Mouse (Mus musculus) C2C12 (cell line): ENCODE data around the gene P2rx1. TPM values are rescaled to one million over a fixed set of nuclear protein-coding genes. Genes with fewer than 3 reads are reported as not detected.
A peak's percentile ranks its signal among the peaks of the same experiment; 100 is the strongest.

Source experiments
- H3K27me3 ChIP-seq: one replicate; pipeline ENCODE4 v1.6.1; 2011; ENCODE audit not compliant: control insufficient read depth, insufficient read depth, insufficient read length
- H3K36me3 ChIP-seq: one replicate; pipeline ENCODE4 v1.6.1; 2011; ENCODE audit not compliant: control insufficient read depth, insufficient read depth
- H3K4me3 ChIP-seq: one replicate; pipeline ENCODE4 v1.5.1; 2011; ENCODE audit warnings: mild to moderate bottlenecking, control low read depth; ENCODE audit not compliant: poor library complexity, insufficient read depth, severe bottlenecking
- H3K79me2 ChIP-seq: one replicate; pipeline ENCODE4 v1.6.1; 2011; ENCODE audit not compliant: control insufficient read depth, insufficient read depth
- H3K79me3 ChIP-seq: one replicate; pipeline ENCODE4 v1.6.1; 2011; ENCODE audit warnings: low read depth, control low read depth
- H3ac ChIP-seq: one replicate; pipeline ENCODE3; 2011; ENCODE audit warnings: low read depth; ENCODE audit not compliant: control insufficient read depth, insufficient read length
- CEBPB ChIP-seq: IDR thresholded peaks from one replicate; pipeline ENCODE4 v1.6.1; 2011; ENCODE audit warnings: low read depth, mild to moderate bottlenecking, control low read depth, moderate library complexity
- CTCF ChIP-seq: IDR thresholded peaks from one replicate; pipeline ENCODE4 v1.5.1; 2011; ENCODE audit not compliant: control insufficient read depth, insufficient read depth, insufficient read length
- FOSL1 ChIP-seq: IDR thresholded peaks from one replicate; pipeline ENCODE4 v1.8.0; 2011; ENCODE audit warnings: mild to moderate bottlenecking, low read length; ENCODE audit not compliant: poor library complexity, insufficient read depth, severe bottlenecking
- MAX ChIP-seq: IDR thresholded peaks from one replicate; pipeline ENCODE4 v1.6.1; 2011; ENCODE audit warnings: mild to moderate bottlenecking, control low read depth
- MYOD1 ChIP-seq: IDR thresholded peaks from one replicate; pipeline ENCODE4 v1.6.1; 2011; ENCODE audit warnings: low read depth; ENCODE audit not compliant: control insufficient read depth, insufficient read length
- MYOG ChIP-seq: IDR thresholded peaks from one replicate; pipeline ENCODE4 v1.6.1; 2011; ENCODE audit not compliant: control insufficient read depth, insufficient read length; ENCODE audit errors: extremely low read depth
- USF1 ChIP-seq: IDR thresholded peaks from one replicate; pipeline ENCODE4 v1.6.1; 2011; ENCODE audit warnings: low read depth, mild to moderate bottlenecking, control low read depth, moderate library complexity
- polyA plus RNA-seq: library from polyadenylated mRNA; unstranded; fragments of >200 nt; fragmentation: generic; extraction: Trizol; gene quantifications from one replicate; pipeline ENCODE4 v1.2.1, GENCODE M21; 2012; ENCODE audit warnings: missing spikeins

Gene P2rx1
- polyA plus RNA-seq, 1 experiment: 0.05 TPM

DNA sequence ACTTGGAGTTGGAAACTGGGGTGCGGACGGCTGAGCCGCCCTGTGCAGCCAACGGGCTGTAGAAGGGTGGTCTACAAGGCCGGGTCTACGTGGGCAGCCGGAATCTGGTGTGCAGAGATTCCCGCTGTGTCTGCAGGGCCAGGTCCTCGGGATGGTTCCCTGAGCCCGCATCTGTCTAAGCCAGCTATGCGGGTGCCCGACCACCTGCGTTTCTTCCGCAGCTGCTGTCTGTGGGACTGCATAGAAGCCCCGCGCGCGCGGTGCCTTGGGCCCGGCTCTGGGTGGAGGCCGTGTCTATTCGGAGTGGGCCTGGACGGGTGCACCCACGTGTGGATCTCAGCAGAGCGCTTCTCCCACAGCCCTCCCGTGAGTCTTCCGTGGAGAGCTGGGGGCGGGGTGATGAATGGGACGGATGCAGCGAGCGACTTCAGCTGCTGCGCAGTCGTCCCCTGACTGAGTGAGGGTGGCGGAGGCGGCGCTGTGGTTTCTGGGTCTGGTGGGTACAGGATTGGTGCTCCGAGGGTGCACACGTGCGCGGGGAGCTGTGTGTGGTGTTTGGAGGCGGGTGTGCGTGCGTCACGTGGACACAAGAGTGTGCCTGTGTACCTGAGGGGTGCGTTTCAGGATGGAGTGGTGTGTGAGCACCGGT is 20.4 kb downstream of the P2rx1 start:
- peaks cover 16% of the 10 kb centered on the region for H3K79me2 ChIP-seq
- H3K4me3 ChIP-seq: peak overlapping the region; percentile 49
- peak overlapping the region; percentile 81 for H3ac ChIP-seq
- H3K79me3 ChIP-seq: no peaks in the 10 kb centered on the region
- H3K27me3 ChIP-seq: no peaks in the 10 kb centered on the region
- no peaks in the 10 kb centered on the region for H3K36me3 ChIP-seq
- TF ChIP-seq CEBPB: no peak
- TF ChIP-seq USF1: peak; percentile 72
- peak; percentile 88 for TF ChIP-seq MAX
- TF ChIP-seq CTCF: no peak
- TF ChIP-seq MYOG: no peak
- no peak for TF ChIP-seq MYOD1

DNA sequence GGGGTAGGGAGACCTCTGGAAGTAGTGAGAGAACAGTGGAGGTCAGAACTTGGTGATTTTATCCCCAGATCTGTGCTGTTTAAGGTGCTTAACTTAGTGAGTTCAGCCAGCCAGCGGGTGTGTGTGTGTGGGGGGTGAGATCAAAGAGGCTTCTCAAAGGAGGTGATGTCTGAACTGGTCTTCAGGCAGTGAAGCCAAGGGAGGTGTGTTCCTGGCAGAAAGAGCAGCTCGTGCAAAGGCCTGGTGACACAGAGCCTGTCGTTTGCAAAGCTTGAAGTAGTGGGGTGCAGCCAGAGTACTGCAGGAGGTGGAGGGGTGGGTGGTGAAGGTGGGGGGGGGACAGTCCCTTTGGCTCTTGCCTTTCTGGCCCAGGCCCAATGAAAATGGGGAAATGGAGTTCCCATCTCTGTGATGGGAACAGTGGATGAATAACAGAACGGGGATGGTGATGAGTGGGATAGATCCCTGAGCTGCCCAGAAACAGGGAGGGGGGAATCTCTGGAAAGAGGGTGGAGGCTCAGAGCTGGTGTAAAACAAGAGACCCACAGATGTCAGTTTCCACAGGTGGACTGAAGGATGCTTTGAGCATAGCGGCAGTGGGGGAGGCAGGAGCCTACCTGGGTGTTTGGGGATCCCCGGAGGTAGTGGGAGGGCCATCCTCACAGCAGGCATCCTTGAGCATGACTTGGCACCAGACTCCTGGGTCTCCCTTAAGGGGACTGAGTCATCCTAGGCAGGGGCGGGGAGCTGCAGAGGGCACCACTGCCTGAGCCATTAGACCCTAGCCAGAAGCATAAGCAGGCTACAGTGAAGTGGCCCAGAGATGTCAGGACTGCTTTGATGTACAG is 22.3 kb downstream of the P2rx1 start:
- H3K4me3 ChIP-seq: no peak overlapping the region
- peaks cover 16% of the 10 kb centered on the region for H3K79me2 ChIP-seq
- H3K27me3 ChIP-seq: no peaks in the 10 kb centered on the region
- H3K36me3 ChIP-seq: no peaks in the 10 kb centered on the region
- H3K79me3 ChIP-seq: no peaks in the 10 kb centered on the region
- no peak overlapping the region for H3ac ChIP-seq
- TF ChIP-seq MYOD1 (no peak), USF1 (no peak), CEBPB (no peak), FOSL1 (no peak), CTCF (no peak), MAX (no peak), MYOG (no peak)

DNA sequence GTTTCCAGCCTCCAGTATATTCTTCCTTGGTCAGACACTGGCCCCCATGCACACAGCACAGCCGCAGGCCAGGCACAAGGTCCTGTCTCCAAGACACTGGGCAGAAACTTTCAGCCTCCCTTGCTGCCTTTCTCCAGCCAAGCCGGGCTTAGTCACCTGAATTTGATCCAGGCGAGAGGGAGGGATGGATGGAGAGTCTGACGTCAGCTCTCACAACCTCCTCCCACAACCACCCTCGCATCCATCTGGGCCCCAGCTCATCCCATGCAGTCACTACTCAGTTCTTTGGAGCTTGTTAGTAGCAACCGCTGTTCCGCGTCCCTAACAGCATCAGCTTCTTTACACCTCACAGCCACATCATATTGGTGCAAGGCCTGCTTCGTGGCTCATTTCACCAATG is 24.2 kb downstream of the P2rx1 start:
- no peak for TF ChIP-seq FOSL1
- no peak for TF ChIP-seq USF1
- no peak for TF ChIP-seq CEBPB
- no peak for TF ChIP-seq MYOD1
- no peak for TF ChIP-seq MAX
- TF ChIP-seq MYOG: no peak
- no peak for TF ChIP-seq CTCF
- Histone ChIP-seq H3K4me3 (no peak overlapping the region), H3K79me3 (no peaks in the 10 kb centered on the region), H3K79me2 (peaks cover 16% of the 10 kb centered on the region), H3K27me3 (no peaks in the 10 kb centered on the region), H3ac (peak overlapping the region; percentile 28), H3K36me3 (peaks cover 2% of the 10 kb centered on the region)

DNA sequence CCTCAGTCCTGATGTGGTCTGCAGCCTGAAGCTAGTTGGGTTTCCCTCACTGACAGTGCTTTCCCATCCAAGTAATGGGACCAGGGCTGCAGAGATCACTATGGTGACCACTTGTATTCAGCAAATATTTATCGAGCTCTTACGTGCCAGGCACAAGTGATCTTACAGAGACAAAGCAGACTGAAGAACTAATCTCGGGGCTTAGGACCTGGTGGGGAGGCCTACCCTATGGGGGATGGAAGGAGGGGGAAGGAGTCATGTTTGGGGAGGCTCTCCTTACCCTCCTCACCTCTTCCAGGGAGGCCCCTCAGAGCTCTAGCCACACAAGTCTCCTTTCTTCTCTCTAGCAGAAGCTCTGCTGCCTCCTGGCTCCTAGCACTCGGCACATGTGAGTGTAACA is 24.9 kb downstream of the P2rx1 start:
- peaks cover 5% of the 10 kb centered on the region for H3K36me3 ChIP-seq
- no peak overlapping the region for H3K4me3 ChIP-seq
- H3K79me2 ChIP-seq: peaks cover 16% of the 10 kb centered on the region
- no peak overlapping the region for H3ac ChIP-seq
- TF ChIP-seq FOSL1 (no peak), MAX (no peak), CEBPB (no peak), USF1 (no peak), CTCF (no peak), MYOG (no peak), MYOD1 (no peak)
- no peaks in the 10 kb centered on the region for H3K27me3 ChIP-seq
- H3K79me3 ChIP-seq: no peaks in the 10 kb centered on the region

DNA sequence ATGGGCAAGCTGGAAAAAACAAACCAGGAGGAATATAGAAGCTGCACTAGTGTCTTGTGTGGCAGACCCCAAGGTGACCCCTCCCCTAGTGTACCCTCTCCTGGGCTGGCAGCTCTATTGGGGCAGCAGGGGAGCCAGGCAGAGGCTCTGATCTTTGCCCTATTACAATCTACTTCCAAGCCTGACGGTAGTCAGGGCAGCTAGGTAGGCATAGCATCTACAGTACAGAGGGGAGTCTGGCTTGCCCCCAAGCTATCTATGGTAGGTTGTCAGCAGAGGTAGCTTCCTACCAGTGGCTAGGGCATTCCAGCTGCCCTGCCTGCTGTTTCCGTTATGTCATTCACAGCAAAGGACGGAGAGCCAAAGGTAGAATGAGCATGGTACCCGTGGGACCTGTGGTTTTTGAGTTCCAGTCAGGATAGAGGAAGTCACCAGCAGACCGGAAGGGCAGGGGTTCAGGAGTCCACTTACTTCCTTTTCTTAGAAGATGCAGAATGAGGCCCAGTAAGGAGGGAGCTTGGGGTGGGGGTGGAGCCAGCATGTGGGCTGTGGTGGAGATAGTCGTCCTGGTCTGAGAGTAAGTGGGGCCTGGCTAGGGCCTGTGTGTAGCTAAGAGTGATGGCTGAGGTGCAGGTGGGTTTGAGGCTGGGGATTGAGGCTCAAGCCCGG is 25.5 kb downstream of the P2rx1 start:
- TF ChIP-seq CEBPB (no peak), FOSL1 (no peak), MAX (no peak), CTCF (no peak), MYOG (no peak), USF1 (no peak), MYOD1 (no peak)
- Histone ChIP-seq H3K79me3 (no peaks in the 10 kb centered on the region), H3K79me2 (peaks cover 14% of the 10 kb centered on the region), H3ac (no peak overlapping the region), H3K27me3 (no peaks in the 10 kb centered on the region), H3K36me3 (peaks cover 9% of the 10 kb centered on the region), H3K4me3 (no peak overlapping the region)
